Mouse (Mus musculus) cerebellum, adult (tissue): ENCODE measurements at regions not wholly inside any gene's neighbourhood (a gene's known extent, or its start where the extent isn't known, plus 50 kb on each side); places are given as distances from the start of the nearest gene placed in this dataset.

Experiments used
- ATAC-seq: cut with Nextera tagmentation; 2 replicates; pipeline ENCODE4 v1.9.2; 2017; ENCODE audit warnings: mild to moderate bottlenecking, moderate library complexity, mixed read lengths; ENCODE audit not compliant: insufficient number of reproducible peaks, low FRiP score, low TSS enrichment

GRCm38 (mm10) chr14:76188105-76188645 lies 77.5 kb downstream of the Nufip1 start:
- no peak for ATAC-seq

GRCm38 (mm10) chr14:76195324-76195723 lies 84.6 kb downstream of the Nufip1 start:
- no peak for ATAC-seq

GRCm38 (mm10) chr14:76197357-76197756 lies 86.7 kb downstream of the Nufip1 start:
- ATAC-seq, result no peak

GRCm38 (mm10) chr14:76198406-76198805 lies 87.7 kb downstream of the Nufip1 start:
- no peak for ATAC-seq

- ATAC-seq, result no peak
Observed at GRCm38 (mm10) chr14:76202595-76202994, 91.9 kb downstream of the Nufip1 start.

GRCm38 (mm10) chr14:76203135-76203534 lies 92.4 kb downstream of the Nufip1 start:
- ATAC-seq, result no peak

- no peak for ATAC-seq
Observed at GRCm38 (mm10) chr14:76216446-76217177, 105.9 kb downstream of the Nufip1 start.

- ATAC-seq, result no peak
Observed at GRCm38 (mm10) chr14:76217178-76217500, 106.4 kb downstream of the Nufip1 start.

- no peak for ATAC-seq
Observed at GRCm38 (mm10) chr14:76217571-76218256, 107.0 kb downstream of the Nufip1 start.

GRCm38 (mm10) chr14:76220952-76221351 lies 110.3 kb downstream of the Nufip1 start:
- ATAC-seq, result no peak

- ATAC-seq, result no peak
Observed at GRCm38 (mm10) chr14:76221617-76222319, 111.1 kb downstream of the Nufip1 start.

- no peak for ATAC-seq
Observed at GRCm38 (mm10) chr14:76222320-76222626, 111.6 kb downstream of the Nufip1 start.

GRCm38 (mm10) chr14:76223036-76223650 lies 112.5 kb downstream of the Nufip1 start:
- ATAC-seq, result no peak

GRCm38 (mm10) chr14:76223903-76224302 lies 113.2 kb downstream of the Nufip1 start:
- no peak for ATAC-seq

GRCm38 (mm10) chr14:76225532-76225931 lies 114.8 kb downstream of the Nufip1 start:
- no peak for ATAC-seq

GRCm38 (mm10) chr14:76226621-76227297 lies 116.1 kb downstream of the Nufip1 start:
- ATAC-seq, result no peak

- no peak for ATAC-seq
Observed at GRCm38 (mm10) chr14:76228968-76229555, 118.4 kb downstream of the Nufip1 start.

GRCm38 (mm10) chr14:76239856-76240493 lies 129.3 kb downstream of the Nufip1 start:
- no peak for ATAC-seq

- no peak for ATAC-seq
Observed at GRCm38 (mm10) chr14:76243581-76244337, 133.1 kb downstream of the Nufip1 start.
